Mouse (Mus musculus) hematopoietic stem cell, adult 5-6 weeks (primary cell): ENCODE data around the gene Fkbp2. TPM values are rescaled to one million over a fixed set of nuclear protein-coding genes. Genes with fewer than 3 reads are reported as not detected.
A peak's percentile ranks its signal among the peaks of the same experiment; 100 is the strongest.

Experiments
- ATAC-seq, 2 experiments: fragments of 125-278 bp in 1 of 2; replicated peaks in 1 of 2; 2 replicates each; pipeline ENCODE4 v1.8.0; 2016 to 2017; ENCODE audit warnings: inconsistent platforms in 2 of 2, mild to moderate bottlenecking in 2 of 2, moderate number of reproducible peaks in 2 of 2, low read depth in 1 of 2, moderate TSS enrichment in 1 of 2; ENCODE audit not compliant: low FRiP score in 2 of 2, poor library complexity in 2 of 2, severe bottlenecking in 2 of 2, insufficient read depth in 1 of 2, low TSS enrichment in 1 of 2
- total RNA-seq: library from RNA; stranded (forward); fragments of 172-1452, 232-1000 nt; gene quantifications from 2 replicates; pipeline ENCODE4 v1.2.3, GENCODE M21; 2017

Gene Fkbp2
- total RNA-seq, 1 experiment from 2014 or later = 99.5 TPM

- peak; percentile 32 to 42; a peak in 2 of 4 replicates for ATAC-seq
Observed at GRCm38 (mm10) chr19:6933436-6934194, 46.7 kb downstream of the Fkbp2 start.

DNA sequence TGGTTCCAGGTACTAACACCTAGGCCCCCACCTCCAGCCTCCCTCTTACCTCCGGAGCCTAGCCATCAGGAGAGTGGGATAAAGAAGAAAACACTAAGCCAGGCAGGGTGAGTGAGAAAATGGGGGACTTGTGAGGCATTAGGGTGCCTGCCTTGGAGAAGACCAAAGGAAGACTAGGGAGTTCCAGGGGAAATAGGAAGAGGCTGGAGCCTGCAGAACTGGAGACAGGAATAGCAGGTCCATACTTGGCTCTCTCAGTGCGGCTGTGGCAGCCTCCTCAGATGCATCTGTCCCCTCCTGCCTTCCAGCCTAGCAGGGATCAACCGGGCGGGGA lies 47.2 kb downstream of the Fkbp2 start:
- ATAC-seq = no peak

- no peak for ATAC-seq
Observed at GRCm38 (mm10) chr19:6932018-6932417, 48.3 kb downstream of the Fkbp2 start.

GRCm38 (mm10) chr19:6931002-6931401 lies 49.3 kb downstream of the Fkbp2 start:
- no peak for ATAC-seq

GRCm38 (mm10) chr19:6928080-6928479 lies 52.2 kb downstream of the Fkbp2 start:
- ATAC-seq = no peak

Other genes starting within 250 kb of the Fkbp2 start
- 3.3 and 4.8 TPM in 2 replicates for gene Rps6ka4, start 139.9 kb downstream of the Fkbp2 start, total RNA-seq
- 28.1 and 31.2 TPM in 2 replicates for gene Ccdc88b, start 122.3 kb downstream of the Fkbp2 start, total RNA-seq
- gene Trmt112, start 70.8 kb downstream of the Fkbp2 start, total RNA-seq = 249 and 328 TPM in 2 replicates
- gene Prdx5, start 70.4 kb downstream of the Fkbp2 start, total RNA-seq = 282 and 414 TPM in 2 replicates
- gene Esrra, start 58.7 kb downstream of the Fkbp2 start, total RNA-seq = 15.3 and 16.0 TPM in 2 replicates
- gene Catsperz, start 55.1 kb downstream of the Fkbp2 start, total RNA-seq = not detected in 2 replicates
- not detected in 2 replicates for gene Kcnk4, start 46.0 kb downstream of the Fkbp2 start, total RNA-seq
- gene Bad, start 38.6 kb downstream of the Fkbp2 start, total RNA-seq = 21.9 and 30.1 TPM in 2 replicates
- gene Gpr137, start 38.0 kb downstream of the Fkbp2 start, total RNA-seq = 19.5 and 20.3 TPM in 2 replicates
- 89.4 and 98.0 TPM in 2 replicates for gene Ppp1r14b, start 5.5 kb downstream of the Fkbp2 start, total RNA-seq
- 9.1 and 12.3 TPM in 2 replicates for gene Plcb3, start 4.0 kb downstream of the Fkbp2 start, total RNA-seq
- 6.4 and 9.2 TPM in 2 replicates for gene Vegfb, start 7.2 kb upstream of the Fkbp2 start, total RNA-seq
- gene Dnajc4, start 12.1 kb upstream of the Fkbp2 start, total RNA-seq = 7.7 and 20.5 TPM in 2 replicates
- 8.5 and 9.9 TPM in 2 replicates for gene Nudt22, start 15.6 kb upstream of the Fkbp2 start, total RNA-seq
- gene Trpt1, start 15.6 kb upstream of the Fkbp2 start, total RNA-seq = 1.6 and 2.2 TPM in 2 replicates
- gene Fermt3, start 39.0 kb upstream of the Fkbp2 start, total RNA-seq = 198 and 220 TPM in 2 replicates
- 162 and 250 TPM in 2 replicates for gene Stip1, start 59.5 kb upstream of the Fkbp2 start, total RNA-seq
- gene Macrod1, start 76.3 kb upstream of the Fkbp2 start, total RNA-seq = 5.2 and 11.2 TPM in 2 replicates
- not detected in 2 replicates for gene Flrt1, start 125.2 kb upstream of the Fkbp2 start, total RNA-seq
- gene Otub1, start 225.8 kb upstream of the Fkbp2 start, total RNA-seq = 72.4 and 74.3 TPM in 2 replicates
- gene Cox8a, start 237.1 kb upstream of the Fkbp2 start, total RNA-seq = 361 and 451 TPM in 2 replicates